Mouse (Mus musculus) mature B cell (primary cell): ENCODE data around the gene Erc2.

Experiments used
- in situ Hi-C: fragments of 300-500 bp; cut with MboI; formaldehyde crosslinking; loops from 2 replicates; pipeline ENCODE4 v1.14.3; 2019

The Erc2 gene

GRCm38 (mm10) chr14:28443254-28443944, 821.2 kb downstream of the Erc2 start:
- in situ Hi-C loops: no loop called here

DNA sequence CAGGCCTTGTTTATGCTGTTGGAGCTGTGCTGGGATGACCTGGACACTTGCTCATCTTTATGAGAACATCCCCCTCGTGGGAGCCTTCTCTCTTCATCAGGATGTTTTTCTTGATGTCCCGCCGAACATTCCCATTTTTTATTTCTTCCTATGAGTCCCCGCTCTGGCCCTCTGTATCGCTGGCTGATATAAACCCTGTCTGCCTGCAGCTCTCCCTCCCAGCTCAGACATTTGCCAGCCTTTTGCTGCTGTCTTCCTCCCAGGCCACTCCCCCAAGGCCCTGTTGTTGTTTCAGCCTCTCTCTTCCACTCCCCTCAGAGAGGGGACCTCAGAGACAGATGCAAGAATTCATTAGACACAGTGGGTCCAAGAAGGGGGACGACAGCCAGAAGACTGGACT, 823.5 kb downstream of the Erc2 start:
- in situ Hi-C loops: no loop called here

- in situ Hi-C loops: no loop called here
Observed at GRCm38 (mm10) chr14:28451771-28452170, 829.5 kb downstream of the Erc2 start.

GRCm38 (mm10) chr14:28456372-28457076, 834.3 kb downstream of the Erc2 start:
- in situ Hi-C loops: no loop called here

- in situ Hi-C loops: no loop called here
Observed at GRCm38 (mm10) chr14:28457428-28457827, 835.2 kb downstream of the Erc2 start.

- in situ Hi-C loops: no loop called here
Observed at GRCm38 (mm10) chr14:28467956-28468355, 845.7 kb downstream of the Erc2 start.

DNA sequence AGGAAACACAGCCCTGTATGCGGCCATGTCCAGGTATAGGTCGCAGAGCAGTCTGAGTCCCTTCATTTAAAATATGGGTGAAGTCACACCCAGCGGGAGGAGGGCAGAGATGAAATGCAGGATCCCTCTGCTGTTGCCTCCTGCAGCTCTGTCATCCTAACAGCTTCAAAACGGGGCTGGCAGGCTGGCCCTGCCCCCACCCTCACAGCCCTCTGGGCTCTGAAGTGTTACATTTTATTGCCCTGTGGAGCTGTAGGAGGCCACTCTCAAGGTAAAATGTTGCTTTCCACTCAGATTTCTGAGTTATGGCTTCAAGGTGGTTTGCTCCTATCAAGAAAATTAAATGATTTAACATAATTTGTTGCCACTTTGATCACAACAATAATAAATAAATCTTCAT, 847.5 kb downstream of the Erc2 start:
- in situ Hi-C loops: no loop called here

DNA sequence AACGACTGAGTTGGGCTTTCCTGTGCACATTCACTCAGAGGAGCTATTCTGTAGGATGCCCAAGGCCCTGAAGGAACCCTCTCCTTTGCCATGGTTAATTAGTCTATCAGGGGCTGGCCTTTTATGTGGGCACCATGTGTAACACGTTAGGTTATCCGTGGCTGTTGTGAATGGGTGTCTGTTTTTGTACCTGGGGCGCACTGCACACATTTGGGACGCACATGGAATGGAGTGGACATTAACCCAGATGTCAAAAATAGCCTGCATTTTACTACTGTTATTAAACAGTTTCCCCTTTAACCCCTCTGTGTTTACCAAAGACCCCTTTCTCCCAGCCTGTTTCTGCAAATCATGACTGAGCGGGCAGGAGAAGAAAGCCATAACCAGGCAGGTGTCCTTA, 848.0 kb downstream of the Erc2 start:
- in situ Hi-C loops: no loop called here

GRCm38 (mm10) chr14:28475012-28475411, 852.8 kb downstream of the Erc2 start:
- in situ Hi-C loops: no loop called here

- in situ Hi-C loops: no loop called here
Observed at GRCm38 (mm10) chr14:28475421-28475820, 853.2 kb downstream of the Erc2 start.

DNA sequence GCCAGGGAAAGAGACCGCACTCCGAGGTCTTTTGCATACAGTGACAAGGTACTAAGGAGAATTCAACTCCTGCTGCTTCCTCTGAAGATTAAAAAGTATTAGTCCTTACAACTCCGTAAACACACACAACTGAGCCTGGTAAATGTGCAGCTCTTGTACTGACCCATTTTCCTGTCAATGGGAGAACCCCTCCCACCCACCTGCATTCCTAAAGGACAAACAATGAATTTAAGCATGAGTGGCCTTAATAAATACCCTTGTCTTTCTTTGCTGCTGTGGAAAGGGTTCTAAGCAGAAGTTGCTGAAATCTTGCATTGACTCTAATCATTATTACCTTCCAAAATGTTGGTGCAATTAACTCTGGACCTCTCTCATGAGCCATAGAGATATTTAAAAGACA, 854.5 kb downstream of the Erc2 start:
- in situ Hi-C loops: no loop called here

- in situ Hi-C loops: no loop called here
Observed at GRCm38 (mm10) chr14:28480866-28481265, 858.6 kb downstream of the Erc2 start.

- in situ Hi-C loops: no loop called here
Observed at GRCm38 (mm10) chr14:28493806-28494205, 871.6 kb downstream of the Erc2 start.

GRCm38 (mm10) chr14:28494273-28494672, 872.0 kb downstream of the Erc2 start:
- in situ Hi-C loops: no loop called here

DNA sequence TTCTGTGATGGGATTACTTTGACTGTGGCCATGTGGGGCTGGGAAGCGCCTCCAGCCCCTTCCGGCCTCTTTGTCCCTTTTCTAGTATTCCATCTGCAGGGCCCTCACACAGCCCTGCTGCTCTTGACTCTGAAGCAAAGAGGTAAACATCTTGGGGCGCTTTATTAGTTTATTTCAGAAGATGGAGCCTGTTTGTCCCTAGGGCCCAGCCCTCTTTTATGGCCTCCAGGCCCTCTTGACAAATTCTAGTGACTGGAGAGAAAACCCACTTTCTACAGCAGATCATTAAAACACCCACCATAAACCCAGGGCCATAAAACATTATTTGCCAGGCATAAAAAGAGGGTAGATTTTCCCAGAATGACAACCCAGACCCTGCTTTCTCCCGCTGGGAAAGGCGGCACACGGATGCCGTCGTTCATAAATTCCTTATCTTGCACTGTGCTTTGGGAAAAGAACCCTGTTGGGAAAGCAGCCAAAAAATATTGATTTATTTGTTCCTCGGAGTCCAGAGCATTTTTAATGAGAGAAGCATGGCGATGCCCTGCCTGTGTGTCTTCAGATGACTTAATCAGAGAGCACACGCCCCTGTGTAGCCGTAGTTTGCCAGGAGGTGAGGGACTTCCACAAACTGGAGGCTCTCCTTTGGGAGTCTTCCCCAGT, 879.1 kb downstream of the Erc2 start:
- in situ Hi-C loops: no loop called here

- in situ Hi-C loops: no loop called here
Observed at GRCm38 (mm10) chr14:28503276-28503675, 881.0 kb downstream of the Erc2 start.

GRCm38 (mm10) chr14:28504101-28505050, 882.1 kb downstream of the Erc2 start, which contains the start of gene Wnt5a:
TSS of gene Wnt5a (plus strand) at chr14:28504750.
- in situ Hi-C loops: no loop called here

DNA sequence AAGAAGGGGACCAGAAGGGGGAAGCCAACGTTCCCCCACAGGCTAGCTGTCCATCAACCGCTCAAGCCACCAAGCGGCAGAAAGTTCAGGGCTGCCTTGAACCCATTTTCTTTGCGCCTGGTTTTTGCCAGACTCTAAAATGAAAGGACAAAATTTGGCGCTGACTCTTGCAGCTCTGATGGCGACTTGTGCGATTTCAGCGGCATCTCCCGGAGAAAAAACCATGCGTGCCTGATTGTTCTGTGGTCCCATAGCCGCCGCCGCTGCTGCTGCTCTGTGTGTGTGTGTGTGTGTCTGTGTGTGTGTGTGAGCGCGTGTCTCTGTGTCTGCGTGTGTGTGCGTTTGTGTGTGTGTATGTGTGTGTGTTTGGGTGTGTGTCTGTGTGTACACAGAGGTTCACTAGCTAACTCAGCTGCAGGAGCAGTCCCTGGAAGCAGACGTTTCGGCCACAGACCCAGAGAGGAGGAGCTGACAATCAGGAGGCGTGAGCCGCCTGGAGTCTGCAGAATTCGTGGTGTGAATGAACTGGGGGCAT, 882.9 kb downstream of the Erc2 start:
- in situ Hi-C loops: no loop called here

DNA sequence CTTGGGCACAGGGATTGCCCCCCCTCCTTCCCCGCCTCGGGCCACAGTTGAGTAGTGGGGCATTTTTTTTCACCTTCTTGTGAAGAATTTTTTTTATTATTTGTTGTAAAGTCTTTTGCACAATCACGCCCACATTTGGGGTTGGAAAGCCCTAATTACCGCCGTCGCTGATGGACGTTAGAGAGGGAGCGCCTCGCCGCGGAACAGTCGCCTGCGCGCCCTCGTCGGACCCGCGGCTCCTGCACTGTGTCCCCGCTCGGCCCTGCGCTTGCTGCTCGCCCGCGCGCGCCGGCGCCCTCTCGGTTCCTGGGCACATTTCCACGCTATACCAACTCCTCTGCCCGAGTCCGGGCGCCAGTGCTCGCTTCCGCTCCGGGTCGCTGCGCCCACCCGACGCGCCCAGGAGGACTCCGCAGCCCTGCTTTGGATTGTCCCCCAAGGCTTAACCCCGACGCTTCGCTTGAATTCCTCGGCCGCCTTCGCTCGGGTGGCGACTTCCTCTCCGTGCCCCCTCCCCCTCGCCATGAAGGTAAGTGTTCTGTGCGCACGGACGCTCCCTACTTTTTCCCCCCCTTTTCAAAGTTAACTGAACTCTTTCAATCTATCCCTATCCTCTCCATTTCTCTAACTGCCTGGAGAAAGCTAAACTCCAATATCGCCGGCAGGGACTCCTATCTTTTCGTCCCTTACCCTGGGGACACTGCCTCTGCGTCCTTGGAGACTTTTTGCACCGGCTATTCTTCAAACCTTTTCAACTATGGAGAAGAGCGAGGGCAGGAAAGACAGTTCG, 883.6 kb downstream of the Erc2 start:
- in situ Hi-C loops: no loop called here

DNA sequence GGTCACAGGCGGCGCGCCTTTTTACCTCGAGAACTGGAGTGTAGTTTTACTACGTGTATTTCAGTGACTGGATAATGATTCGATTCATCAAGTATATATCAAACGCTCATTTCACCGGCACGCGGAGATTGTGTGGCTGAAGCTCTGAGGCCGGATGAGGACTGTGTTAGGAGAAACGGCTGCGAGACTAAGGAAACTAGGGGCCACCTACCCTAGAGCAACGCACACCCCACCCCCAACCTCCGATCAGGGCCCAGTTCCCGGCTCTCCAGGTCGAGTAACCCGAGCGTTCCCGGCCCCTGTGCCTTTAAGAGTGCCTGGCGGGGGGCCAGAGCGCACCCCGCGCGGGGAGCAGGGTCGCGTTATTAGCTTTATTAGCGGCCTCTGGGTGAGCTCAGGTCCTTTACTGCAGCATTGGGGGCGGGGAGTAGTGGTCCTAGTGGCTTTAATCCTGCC, 884.2 kb downstream of the Erc2 start:
- in situ Hi-C loops: no loop called here

DNA sequence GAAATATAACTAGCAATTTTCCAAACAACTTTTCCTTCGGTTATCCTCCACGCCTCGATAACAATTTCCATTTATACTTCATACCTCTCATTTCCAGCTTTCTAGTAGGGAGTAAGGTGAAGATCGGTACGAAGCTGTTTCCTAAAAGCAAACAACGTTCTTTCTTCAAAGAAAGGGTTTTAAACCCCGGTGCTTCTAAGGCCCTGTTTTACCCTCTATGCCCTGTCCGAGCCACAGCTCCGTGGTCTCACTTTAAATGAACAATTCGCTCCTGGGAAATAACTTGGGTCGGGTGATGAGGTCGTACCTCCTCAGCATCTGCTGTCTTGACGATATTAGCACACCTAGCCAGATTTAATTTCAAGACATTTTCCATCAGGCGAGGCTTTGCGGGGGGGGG, 884.8 kb downstream of the Erc2 start:
- in situ Hi-C loops: no loop called here
